Mouse (Mus musculus) brain, embryonic 18.5 days (tissue): ENCODE measurements around the gene Aamp.

Source experiments
- DNase-seq: peaks from one replicate; pipeline ENCODE4 v3.0.0-alpha.2; 2012; ENCODE audit warnings: low read depth, low spot score

The Aamp gene

GRCm38 (mm10) chr1:74281886-74282285, 2.7 kb downstream of the Aamp start:
- DNase-seq, result no peak

DNA sequence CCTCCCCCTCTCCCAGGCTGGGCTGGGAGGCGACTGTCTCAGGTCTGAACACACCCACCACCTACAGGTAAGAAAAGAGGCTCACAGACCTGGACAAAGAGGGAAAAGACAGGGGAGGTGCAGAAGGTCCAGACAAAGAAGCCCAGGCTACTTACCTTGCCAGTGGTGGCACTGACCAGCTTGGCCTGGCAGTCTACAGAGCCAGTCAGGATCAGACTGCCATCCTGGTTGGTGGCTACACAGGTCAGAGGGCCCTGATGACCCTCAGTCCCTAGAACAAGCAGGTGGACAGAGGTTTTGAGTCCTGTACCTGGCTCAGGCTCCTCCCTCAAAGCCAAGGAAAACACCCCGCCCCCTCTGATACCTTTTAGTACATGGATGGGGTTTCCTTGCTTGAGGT, 3.2 kb downstream of the Aamp start:
- DNase-seq, result no peak

GRCm38 (mm10) chr1:74280591-74281325, 3.8 kb downstream of the Aamp start:
- DNase-seq, result no peak

DNA sequence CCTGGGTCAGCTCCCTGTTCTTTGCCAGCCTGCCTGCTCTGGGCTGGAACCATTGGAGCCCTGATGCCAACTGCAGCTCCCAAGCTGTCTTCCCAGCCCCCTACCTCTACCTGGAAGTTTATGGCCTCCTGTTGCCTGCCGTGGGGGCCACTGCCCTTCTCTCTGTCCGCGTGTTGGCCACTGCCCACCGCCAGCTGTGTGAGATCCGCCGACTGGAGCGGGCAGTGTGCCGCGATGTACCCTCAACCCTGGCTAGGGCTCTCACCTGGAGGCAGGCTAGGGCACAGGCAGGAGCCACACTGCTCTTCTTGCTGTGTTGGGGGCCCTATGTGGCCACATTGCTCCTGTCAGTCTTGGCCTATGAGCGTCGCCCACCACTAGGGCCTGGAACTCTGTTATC, 5.5 kb downstream of the Aamp start:
- DNase-seq, result no peak

DNA sequence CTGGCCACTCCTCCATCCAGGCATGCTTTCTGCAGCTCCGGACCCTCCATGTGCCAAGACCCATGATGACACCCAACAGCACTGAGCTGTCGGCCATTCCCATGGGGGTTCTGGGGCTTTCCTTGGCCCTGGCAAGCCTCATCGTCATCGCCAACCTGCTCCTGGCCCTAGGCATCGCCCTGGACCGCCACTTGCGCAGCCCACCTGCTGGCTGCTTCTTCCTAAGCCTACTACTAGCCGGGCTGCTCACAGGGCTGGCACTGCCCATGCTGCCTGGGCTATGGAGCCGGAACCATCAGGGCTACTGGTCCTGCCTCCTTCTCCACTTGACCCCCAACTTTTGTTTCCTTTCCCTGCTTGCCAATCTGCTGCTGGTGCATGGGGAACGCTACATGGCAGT, 6.0 kb downstream of the Aamp start, which contains the start of gene Gpbar1:
Gpbar1 (plus strand) TSS at position 13 of the 400 bp plus-strand sequence.
- DNase-seq, result no peak

DNA sequence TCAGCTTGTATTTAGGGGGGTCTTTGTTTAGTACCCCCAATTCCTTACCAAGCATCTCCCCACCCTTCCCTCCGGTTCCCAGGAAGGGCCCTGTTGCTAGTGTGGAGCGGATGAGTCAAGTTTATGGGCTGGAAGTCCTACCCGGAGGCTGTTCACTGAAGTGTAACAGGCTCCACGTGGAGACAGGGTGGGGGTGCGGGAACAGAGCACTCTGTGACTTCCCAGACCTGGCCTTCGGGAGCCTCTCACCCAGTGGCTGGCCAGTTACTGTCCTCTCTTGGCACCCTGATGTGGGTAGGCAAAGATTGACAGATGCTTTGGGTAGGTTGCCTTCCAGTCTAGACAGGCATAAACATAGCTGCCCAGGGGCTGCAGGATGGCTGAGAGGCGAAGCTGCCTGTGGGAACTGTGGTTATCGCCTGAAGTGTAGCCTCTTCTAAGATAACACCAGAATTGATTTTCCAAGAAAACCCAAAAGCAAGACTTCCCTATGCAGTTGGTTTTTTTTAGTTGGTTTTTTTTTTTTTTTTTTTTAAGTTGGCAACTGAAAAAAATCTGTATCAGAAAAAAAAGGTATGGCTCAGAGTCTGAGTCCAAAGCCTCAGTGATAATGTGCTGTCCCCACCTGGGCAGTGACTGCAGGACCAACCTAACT, 6.5 kb downstream of the Aamp start:
- DNase-seq, result no peak

GRCm38 (mm10) chr1:74277041-74277440, 7.5 kb downstream of the Aamp start:
- DNase-seq, result no peak

GRCm38 (mm10) chr1:74275015-74275414, 9.5 kb downstream of the Aamp start:
- no peak for DNase-seq

DNA sequence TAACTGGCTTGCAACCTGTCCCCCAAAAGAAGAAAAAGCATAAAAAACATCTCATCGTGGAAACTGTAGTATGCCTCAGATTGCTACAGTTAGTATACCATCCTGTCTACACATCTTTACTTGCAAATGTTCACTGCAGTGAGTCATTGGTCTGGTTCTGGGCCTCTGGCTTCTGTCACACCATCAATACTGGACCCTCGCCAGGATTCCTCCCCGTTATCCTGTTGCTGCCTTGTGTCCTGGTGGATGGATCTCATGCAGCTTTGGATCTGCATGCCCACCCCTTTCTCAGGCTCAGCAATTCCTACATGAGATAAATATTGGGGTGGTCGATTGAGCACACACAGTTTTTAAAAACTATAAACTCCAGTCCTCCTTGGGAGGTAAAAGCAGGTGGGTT, 12.9 kb downstream of the Aamp start:
- no peak for DNase-seq

GRCm38 (mm10) chr1:74268750-74269149, 15.8 kb downstream of the Aamp start:
- DNase-seq, result no peak

GRCm38 (mm10) chr1:74262510-74262909, 22.0 kb downstream of the Aamp start:
- DNase-seq, result no peak

DNA sequence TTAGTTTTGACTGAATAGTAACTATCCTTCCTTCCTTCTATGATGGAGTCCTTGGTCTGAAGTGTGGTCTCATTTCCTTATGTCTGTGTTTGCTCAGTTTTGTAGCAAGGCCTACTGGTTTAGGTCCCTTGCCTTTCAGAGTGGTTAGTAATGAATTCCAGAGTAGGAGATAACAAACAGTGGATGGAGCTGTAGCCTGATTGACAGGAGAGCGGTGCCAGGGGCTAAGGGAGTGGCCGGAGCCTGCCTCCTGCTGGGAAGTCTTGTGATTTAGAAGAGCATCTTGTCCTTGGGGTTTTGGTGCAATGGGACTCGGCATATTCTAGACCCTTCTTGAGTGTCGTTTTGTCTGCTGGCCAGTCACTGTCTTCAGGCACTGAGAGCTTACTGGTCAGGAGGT, 27.8 kb downstream of the Aamp start:
- DNase-seq, result no peak

DNA sequence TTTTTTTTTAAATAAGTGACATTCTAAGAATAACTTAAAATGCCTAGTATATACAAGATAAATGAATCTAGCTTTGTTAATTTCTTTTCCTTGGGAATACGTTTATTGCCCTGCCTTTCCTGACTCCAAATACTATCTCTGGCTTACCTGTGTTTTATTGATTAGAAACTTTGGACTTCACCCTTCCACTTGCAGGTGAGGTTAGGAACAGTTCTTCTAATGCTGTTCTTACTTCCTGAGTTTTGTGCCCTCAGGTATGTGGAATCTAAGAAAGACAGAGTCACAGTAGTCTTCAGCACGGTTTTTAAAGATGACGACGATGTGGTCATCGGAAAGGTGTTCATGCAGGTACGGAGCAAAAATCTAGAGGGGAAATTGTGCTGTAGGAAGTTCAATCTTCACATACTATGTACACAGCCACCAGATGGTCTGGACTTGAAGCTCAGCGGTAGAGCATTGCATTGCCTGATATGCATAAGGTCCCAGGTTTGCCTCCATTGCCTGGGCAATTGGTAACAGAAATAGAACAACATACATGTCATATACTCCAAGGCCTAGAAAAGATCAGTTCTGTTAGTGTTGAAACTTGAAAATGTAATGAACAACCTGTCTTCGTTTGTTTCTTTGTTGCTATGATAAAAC, 28.7 kb downstream of the Aamp start:
- DNase-seq, result no peak

DNA sequence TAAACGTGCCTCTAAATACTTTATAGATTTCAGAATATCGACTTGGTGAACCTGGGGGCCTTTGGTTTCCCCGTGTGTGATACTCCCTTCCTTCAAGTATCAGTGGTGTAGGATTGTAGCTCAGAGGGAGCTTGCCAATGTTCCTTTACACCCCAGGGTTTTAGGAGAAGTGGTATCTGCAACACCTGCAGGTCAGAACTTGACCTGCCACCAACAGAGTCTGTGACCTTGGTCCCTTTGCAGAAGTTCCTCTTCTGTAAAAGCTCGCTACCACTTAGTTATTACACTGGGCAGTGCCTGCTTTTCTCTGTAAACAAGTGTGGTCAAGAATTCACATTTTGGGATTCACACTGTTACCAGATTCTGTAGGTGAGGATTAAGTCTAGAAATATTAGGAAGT, 34.4 kb downstream of the Aamp start:
- no peak for DNase-seq

- DNase-seq, result no peak
Measured at GRCm38 (mm10) chr1:74249331-74249980, 35.1 kb downstream of the Aamp start.

- DNase-seq, result no peak
Measured at GRCm38 (mm10) chr1:74248799-74249198, 35.7 kb downstream of the Aamp start.

DNA sequence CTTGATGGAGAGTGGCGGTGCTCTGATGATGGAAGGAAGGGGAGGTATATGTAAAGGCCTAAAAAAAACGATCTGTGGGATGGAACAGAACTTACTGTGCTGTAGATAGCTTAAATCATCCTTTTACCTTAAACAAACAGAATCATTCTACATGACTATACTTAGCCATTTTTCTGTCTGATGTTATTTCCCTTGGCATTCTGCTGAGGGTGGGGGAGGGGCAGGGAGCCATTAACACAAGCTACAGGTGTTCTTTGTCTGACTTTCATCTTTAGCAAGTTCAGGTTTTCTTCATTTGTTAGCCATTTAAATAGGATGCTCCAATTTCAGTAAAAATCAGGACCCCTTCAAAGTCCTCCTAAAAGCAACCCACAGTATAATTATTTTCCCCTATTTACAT, 39.0 kb downstream of the Aamp start:
- no peak for DNase-seq

- DNase-seq, result no peak
Measured at GRCm38 (mm10) chr1:74240832-74241231, 43.7 kb downstream of the Aamp start.

- no peak for DNase-seq
Measured at GRCm38 (mm10) chr1:74240311-74240710, 44.2 kb downstream of the Aamp start.

DNA sequence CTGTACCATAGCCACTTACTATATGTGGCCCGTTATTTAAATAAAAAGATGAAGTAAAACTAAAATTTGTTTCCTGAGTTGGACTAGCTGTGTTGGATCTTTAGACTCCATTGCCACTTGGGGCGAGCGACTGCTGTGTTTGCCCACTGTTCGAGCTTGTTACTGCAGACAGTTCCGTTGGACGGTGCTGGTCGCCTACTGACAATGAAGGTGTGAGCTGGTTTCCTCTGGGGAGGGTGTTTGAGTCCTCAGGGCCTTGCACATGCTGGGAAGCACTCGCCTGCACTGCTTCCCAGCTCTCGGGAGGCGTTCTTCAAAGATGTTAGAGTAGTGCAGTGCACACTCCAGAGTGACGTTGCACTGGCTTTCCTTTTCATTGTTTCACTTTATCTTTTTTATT, 44.9 kb downstream of the Aamp start:
- no peak for DNase-seq

DNA sequence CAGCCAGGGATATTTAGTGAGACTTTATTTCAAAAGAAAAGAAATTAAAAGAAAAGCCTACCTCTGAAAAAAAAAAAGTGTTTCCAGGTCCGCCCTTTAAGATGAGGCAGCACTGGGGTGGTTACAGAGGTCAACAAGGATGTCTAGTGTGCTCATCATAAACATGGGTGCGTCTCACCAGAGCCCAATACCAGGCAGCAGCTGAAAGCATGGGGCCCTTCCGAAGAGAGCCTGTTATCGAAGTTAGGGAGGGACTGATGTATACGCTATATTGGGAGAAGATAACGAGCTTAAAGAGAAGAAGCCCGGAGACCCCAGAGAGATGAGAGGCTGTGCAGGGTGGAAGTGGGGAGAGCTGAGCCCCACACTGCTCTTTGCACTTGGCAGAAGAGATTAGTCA, 45.4 kb downstream of the Aamp start:
- DNase-seq, result no peak

GRCm38 (mm10) chr1:74238136-74238535, 46.4 kb downstream of the Aamp start:
- no peak for DNase-seq
